Mouse (Mus musculus) thymus, postnatal 36 days (tissue): ENCODE results near the gene Olfr103.

Experiments used
- DNase-seq, 2 experiments: peaks; one replicate each; pipeline ENCODE4 v3.0.0; 2022; ENCODE audit warnings: mixed read lengths in 2 of 2

The Olfr103 gene

DNA sequence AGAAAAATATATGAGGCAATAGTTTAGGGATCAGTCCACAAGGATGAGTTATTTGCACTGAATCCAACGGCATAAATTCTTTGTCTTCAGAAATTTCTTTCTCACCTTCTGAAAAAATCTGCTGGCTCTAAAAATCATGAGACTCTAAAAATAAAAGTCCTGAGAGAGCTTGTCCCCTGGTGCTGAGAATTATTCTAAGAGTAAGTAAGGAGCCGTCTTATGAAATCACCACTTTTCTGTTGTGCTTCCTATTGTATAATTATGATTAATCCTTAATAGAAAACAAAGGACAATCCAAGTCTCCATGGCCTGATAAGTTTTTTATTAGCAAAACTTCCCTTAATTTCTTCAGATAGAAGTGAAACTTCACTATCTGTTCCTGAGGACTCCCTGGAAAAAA, at the start of gene Olfr103:
Gene Olfr103 (minus strand): TSS at position 101 of the 400 bp plus-strand sequence.
- DNase-seq, result no peak

DNA sequence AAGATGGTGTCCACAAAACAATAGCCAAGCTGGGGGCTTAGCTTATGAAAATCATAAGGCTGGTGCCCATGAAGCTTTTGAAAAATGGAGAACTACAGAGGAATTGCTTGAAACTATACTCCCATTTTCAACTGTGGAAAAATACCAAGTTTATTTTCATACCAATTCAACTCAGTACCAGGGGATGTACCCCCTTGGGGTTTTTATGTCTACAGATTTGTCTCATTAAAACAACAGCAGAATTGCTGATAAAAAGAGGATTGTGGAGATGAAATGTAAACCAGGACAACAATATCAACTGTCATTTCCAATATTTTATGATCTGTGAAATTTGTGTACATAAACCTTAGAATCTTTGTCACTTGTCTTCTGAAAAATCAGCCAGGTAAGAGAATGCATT, 39.2 kb upstream of the Olfr103 start, which contains the start of gene Olfr105-ps:
Gene Olfr105-ps (plus strand): TSS at position 301 of the 400 bp plus-strand sequence.
- no peak for DNase-seq

DNA sequence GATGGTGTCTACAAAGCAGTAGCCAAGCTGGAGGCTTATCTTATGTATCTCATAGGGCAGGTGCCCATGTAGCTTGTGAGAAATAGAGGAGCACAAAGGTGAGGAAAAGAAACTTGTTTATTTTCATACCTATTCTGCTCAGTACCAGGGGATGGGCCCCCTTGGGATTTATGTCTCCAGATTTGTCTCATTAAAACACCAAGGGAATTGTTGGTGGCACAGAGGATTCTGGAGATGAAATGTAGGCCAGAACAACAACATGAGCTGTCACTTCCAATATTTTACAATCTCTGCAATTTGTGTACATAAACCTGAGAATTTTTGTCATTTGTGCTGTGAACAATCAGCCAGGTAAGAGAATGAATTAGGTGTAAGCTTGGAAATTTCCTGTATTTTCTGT, 19.8 kb upstream of the Olfr103 start, which contains the start of gene Olfr104-ps:
Gene Olfr104-ps (plus strand): TSS at position 301 of the 400 bp plus-strand sequence.
- DNase-seq, result no peak

GRCm38 (mm10) chr17:37316954-37317353, 22.5 kb downstream of the Olfr103 start, which contains the start of gene Olfr102:
Gene Olfr102 (minus strand): TSS chr17:37317054.
- DNase-seq, result no peak

GRCm38 (mm10) chr17:37310146-37310699, 29.3 kb downstream of the Olfr103 start:
- DNase-seq, result no peak

DNA sequence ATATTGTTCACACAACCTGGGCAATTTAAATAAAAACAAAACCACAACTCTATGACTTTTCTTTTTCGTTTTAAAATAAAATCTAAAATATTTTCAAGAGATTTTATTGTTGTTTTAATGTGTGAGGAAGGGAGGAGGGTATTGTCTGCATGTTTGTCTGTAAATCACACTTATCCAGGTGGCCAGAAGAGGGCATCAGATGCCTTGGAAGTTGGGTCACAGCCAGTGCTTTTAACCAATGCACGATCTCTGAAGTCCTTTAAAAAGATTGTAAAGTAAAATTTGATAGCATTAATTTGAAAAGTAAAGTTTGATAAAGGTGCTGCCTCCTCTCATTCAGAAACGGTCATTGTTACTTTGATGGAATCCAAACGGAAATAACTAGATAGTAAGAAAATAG, 31.0 kb downstream of the Olfr103 start:
- DNase-seq, result no peak

- DNase-seq, result no peak
Measured at GRCm38 (mm10) chr17:37304213-37304612, 35.3 kb downstream of the Olfr103 start, which contains the start of gene Olfr101. Gene Olfr101 (minus strand): TSS chr17:37304313.
